Mouse (Mus musculus) embryonic fibroblast, embryonic 13.5 days (primary cell): ENCODE data around the gene Ace3.

Source experiments
- CTCF ChIP-seq: IDR thresholded peaks from 2 replicates; pipeline ENCODE4 v1.5.1; 2011; ENCODE audit warnings: mild to moderate bottlenecking, control low read depth, low read length, moderate library complexity, borderline replicate concordance; ENCODE audit not compliant: insufficient read depth
- POLR2A ChIP-seq: IDR thresholded peaks from 2 replicates; pipeline ENCODE4 v1.6.1; 2011; ENCODE audit warnings: low read depth, mild to moderate bottlenecking, control low read depth, low read length, moderate library complexity

GRCm38 (mm10) chr11:105967741-105968574 lies 26.5 kb upstream of the Ace3 start, which contains the start of gene Ace:
- TF ChIP-seq POLR2A (no peak), CTCF (no peak)
